Mouse (Mus musculus): ENCODE data around the gene Ubl3.

Gene Ubl3

GRCm38 (mm10) chr5:148552187-148553071 lies at the start of gene Ubl3:
Ubl3 (minus strand) TSS chr5:148552789.
- TF ChIP-seq GATA4 (IDR thresholded peaks at IDR 0.05; ENCODE audit: insufficient replicate concordance, low read length) = peak; percentile 33; the same call in 1 of the 2 replicates

DNA sequence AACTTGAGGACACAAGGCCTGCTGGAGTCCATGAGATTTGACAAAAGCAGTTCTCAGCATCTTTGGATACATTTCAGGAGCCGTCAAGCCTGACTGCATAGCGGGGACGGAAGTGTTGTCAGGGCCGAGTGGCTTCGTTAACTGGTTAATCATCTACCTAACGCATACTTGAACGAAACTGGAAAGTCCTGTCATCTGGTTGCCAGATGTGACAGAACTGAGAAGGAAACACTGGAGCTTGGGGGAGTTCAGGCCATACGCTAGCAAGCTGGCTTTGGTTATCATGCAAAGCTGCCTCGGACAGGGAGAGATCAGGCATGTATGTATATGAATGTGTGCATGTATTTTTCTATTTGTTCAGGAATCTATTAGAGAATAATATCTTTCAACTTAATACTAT lies 45.8 kb upstream of the Ubl3 start:
- no peak for TF ChIP-seq GATA4 (IDR thresholded peaks at IDR 0.05; ENCODE audit: insufficient replicate concordance, low read length)

GRCm38 (mm10) chr5:148596086-148596753 lies 43.6 kb upstream of the Ubl3 start:
- TF ChIP-seq GATA4 (IDR thresholded peaks at IDR 0.05; ENCODE audit: insufficient replicate concordance, low read length) = no peak

- TF ChIP-seq GATA4 (IDR thresholded peaks at IDR 0.05; ENCODE audit: insufficient replicate concordance, low read length) = no peak
Observed at GRCm38 (mm10) chr5:148595459-148595751, 42.8 kb upstream of the Ubl3 start.

- no peak for TF ChIP-seq GATA4 (IDR thresholded peaks at IDR 0.05; ENCODE audit: insufficient replicate concordance, low read length)
Observed at GRCm38 (mm10) chr5:148594693-148595458, 42.3 kb upstream of the Ubl3 start.

DNA sequence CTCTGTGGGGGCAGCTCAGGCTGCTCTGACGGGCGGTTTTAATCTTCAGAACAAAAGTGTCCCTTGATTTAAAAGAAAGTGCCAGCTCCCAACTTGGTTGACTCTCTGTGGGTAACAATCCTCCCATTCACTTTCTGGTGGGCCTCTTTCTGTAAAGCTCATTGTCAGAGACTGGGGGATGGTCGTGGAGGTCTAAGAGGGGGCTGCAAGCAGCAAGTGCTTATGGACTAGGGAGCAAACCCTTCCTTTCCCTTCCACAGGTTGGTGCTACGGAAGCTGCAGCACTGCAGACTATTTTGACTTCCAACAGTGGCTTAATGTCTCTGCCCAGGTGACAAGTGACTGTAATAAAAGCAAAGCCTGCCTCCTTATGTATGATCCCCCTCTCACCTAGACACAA lies 41.0 kb upstream of the Ubl3 start:
- no peak for TF ChIP-seq GATA4 (IDR thresholded peaks at IDR 0.05; ENCODE audit: insufficient replicate concordance, low read length)

DNA sequence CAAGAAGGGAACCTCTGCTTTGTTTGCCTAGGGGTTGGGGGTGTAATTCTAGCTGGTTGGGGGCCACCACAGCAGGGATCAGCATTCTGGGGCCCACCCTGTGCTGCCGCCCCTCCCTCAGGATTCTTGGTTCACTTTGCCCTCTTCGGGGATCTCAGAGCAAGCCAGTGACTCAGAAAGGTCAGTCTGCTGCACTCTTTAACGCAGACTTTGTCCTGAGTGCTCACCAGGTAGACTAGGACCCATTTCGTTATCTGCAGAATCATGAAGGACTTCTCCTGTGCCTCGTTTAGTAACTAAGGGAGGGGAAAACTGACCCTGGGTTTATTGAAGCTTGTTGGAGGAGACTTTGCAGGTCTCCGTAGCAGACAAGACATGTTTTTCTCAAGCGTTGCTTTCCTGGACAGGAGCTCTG lies 38.9 kb upstream of the Ubl3 start:
- TF ChIP-seq GATA4 (IDR thresholded peaks at IDR 0.05; ENCODE audit: insufficient replicate concordance, low read length) = no peak

- no peak for TF ChIP-seq GATA4 (IDR thresholded peaks at IDR 0.05; ENCODE audit: insufficient replicate concordance, low read length)
Observed at GRCm38 (mm10) chr5:148590603-148591447, 38.2 kb upstream of the Ubl3 start.

DNA sequence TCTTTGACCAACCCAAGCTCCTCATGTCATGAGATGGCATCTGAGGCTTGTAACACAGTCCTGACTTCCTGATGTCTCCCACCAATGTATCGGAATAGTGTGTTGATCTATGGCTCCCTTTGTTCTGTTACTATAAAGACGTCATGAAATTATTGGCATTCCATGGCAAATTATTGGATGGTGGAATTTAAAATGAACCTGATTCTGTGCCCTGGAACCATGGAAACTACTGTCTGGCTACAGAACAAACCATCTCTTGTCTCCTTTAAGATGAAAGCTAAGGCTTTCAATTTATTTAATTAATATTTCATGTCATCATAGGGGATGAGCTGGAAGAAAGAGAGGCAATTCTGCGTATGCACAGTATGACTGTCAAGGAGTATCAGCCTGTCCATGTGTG lies 36.4 kb upstream of the Ubl3 start:
- TF ChIP-seq GATA4 (IDR thresholded peaks at IDR 0.05; ENCODE audit: insufficient replicate concordance, low read length) = no peak

DNA sequence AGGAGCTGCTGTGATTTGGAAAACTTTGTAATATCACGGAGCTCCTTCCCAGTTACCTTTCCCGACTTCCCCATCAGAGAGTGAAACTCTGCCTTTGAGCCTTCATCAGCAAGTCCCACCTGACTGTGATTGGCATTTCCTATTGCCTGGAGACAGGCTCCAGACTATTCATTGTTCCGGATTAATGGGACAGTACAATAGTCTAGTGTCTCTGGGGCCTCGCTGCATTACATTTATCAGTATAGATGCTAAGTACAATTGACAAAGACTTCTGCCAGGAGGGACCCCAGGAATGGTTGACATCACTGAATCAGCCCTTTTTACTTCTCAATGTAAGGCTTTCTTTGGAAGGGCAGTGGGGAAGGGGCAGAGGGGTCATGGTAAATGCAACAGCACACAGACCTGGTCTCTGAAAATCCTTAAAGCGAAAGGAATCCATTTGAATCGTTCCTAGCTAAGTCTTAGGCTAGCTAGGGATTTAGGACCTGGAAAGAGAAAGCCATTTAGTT lies 35.6 kb upstream of the Ubl3 start:
- no peak for TF ChIP-seq GATA4 (IDR thresholded peaks at IDR 0.05; ENCODE audit: insufficient replicate concordance, low read length)

DNA sequence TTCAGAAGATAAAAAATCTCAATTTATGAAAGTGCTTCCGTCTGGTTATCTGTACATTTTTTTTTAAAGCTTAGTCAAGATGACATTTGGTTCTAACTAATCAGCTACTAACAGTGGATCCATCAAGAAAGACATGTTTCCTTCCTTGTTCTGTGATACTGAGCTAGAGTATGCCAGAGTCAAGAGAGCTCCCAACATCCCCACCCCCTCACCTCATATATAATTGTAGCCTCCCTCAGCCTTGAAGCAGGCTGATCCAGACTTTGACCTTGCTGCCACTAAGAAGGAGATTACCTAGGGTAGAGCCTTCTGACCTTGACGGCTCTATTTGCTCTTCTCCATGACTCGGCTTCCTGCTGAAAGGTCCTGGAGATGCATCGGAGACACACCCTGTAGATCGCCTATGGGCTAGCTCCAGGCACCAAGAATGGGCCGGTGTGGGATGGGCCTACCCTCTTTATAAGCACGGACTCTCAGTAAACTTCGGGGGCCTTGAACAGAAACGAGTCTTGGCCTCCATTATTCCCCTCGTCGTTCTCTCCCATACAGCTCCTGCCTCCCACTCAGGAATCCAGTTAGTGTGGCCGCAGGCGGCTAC lies 27.9 kb upstream of the Ubl3 start:
- TF ChIP-seq GATA4 (IDR thresholded peaks at IDR 0.05; ENCODE audit: insufficient replicate concordance, low read length) = no peak

- no peak for TF ChIP-seq GATA4 (IDR thresholded peaks at IDR 0.05; ENCODE audit: insufficient replicate concordance, low read length)
Observed at GRCm38 (mm10) chr5:148579156-148579555, 26.6 kb upstream of the Ubl3 start.

- TF ChIP-seq GATA4 (IDR thresholded peaks at IDR 0.05; ENCODE audit: insufficient replicate concordance, low read length) = no peak
Observed at GRCm38 (mm10) chr5:148578353-148578752, 25.8 kb upstream of the Ubl3 start.

DNA sequence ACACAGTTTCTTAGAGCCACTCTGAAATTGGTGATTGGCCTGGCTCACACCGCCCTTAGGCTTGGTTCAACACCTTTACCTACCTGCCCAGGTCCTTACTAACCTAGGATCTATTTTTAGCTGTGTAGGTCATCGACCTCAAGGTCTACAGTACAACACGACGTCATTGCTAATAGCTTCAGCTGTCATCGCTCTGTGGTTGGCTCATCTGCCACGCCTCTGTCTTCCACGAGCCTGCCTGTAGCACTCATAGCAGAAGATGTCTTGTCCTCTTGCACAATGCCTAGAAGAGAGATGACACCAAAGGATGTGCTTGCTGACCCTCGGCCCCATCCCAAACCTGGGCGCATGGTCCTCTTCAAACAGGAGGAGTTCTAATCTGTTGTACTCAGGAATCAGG lies 24.7 kb upstream of the Ubl3 start:
- TF ChIP-seq GATA4 (IDR thresholded peaks at IDR 0.05; ENCODE audit: insufficient replicate concordance, low read length) = no peak
